Mouse (Mus musculus): ENCODE data around the gene Mier2. TPM values are rescaled to one million over a fixed set of nuclear protein-coding genes. Genes with fewer than 3 reads are reported as not detected.
A peak's percentile ranks its signal among the peaks of the same experiment; 100 is the strongest.

Mier2 gene
- polyA plus RNA-seq, 1 experiment = 63.7 TPM

- H3K27ac ChIP-seq (ENCODE audit: insufficient read depth, low read length) = no peak within 1 kb of the TSS
- 2% methylated on average over 49 of the region's 52 CpGs for WGBS
- no peaks in the 10 kb centered on the region for H3K36me3 ChIP-seq (ENCODE audit: control insufficient read depth, insufficient read depth, low read length)
- peaks cover 5% of the 10 kb centered on the region; the same call in 1 of the 2 replicates for H3K4me1 ChIP-seq (ENCODE audit: control insufficient read depth, insufficient read depth, insufficient read length)
- peak within 1 kb of the TSS; percentile 80 for H3K4me3 ChIP-seq (ENCODE audit: extremely low read depth, insufficient read depth, insufficient read length)
- peak; percentile 48; the same call in 1 of the 2 replicates for TF ChIP-seq CTCF (IDR thresholded peaks at IDR 0.05; ENCODE audit: extremely low read depth, insufficient read depth, insufficient read length, insufficient replicate concordance)
- TF ChIP-seq POLR2A (IDR thresholded peaks at IDR 0.05; ENCODE audit: low read depth, low read length) = no peak
- H3K27me3 ChIP-seq (ENCODE audit: control insufficient read depth, insufficient read depth, low read length) = no peaks in the 10 kb centered on the region
- peak in 1 of 2 experiments; percentile 74 for DNase-seq (ENCODE audit: low read depth in 1 of 2, low spot score in 2 of 2)
Measured at GRCm38 (mm10) chr10:79533126-79533911, 21.7 kb downstream of the Mier2 start, which contains the start of gene Plpp2. TSS of gene Plpp2 (minus strand) at chr10:79533796.

- Histone ChIP-seq H3K27ac (ENCODE audit: insufficient read depth, low read length) (no peak overlapping the region), H3K36me3 (ENCODE audit: control insufficient read depth, insufficient read depth, low read length) (no peaks in the 10 kb centered on the region), H3K4me1 (ENCODE audit: control insufficient read depth, insufficient read depth, insufficient read length) (peaks cover 5% of the 10 kb centered on the region; the same call in 1 of the 2 replicates), H3K27me3 (ENCODE audit: control insufficient read depth, insufficient read depth, low read length) (no peaks in the 10 kb centered on the region), H3K4me3 (ENCODE audit: extremely low read depth, insufficient read depth, insufficient read length) (peak overlapping the region; percentile 80; the same call in 1 of the 2 replicates)
- DNase-seq (ENCODE audit: low read depth in 1 of 2, low spot score in 2 of 2) = no peak
- WGBS = 56% methylated on average over 3 of the region's 3 CpGs
- TF ChIP-seq CTCF (IDR thresholded peaks at IDR 0.05; ENCODE audit: extremely low read depth, insufficient read depth, insufficient read length, insufficient replicate concordance) (no peak), POLR2A (IDR thresholded peaks at IDR 0.05; ENCODE audit: low read depth, low read length) (no peak)
Measured at GRCm38 (mm10) chr10:79532678-79533077, 22.3 kb downstream of the Mier2 start.

GRCm38 (mm10) chr10:79531593-79531992 lies 23.4 kb downstream of the Mier2 start:
- 92% methylated on average over 3 of the region's 3 CpGs for WGBS

GRCm38 (mm10) chr10:79530721-79531120 lies 24.3 kb downstream of the Mier2 start:
- Histone ChIP-seq H3K4me1 (ENCODE audit: control insufficient read depth, insufficient read depth, insufficient read length) (peaks cover 5% of the 10 kb centered on the region; the same call in 1 of the 2 replicates), H3K4me3 (ENCODE audit: extremely low read depth, insufficient read depth, insufficient read length) (no peak overlapping the region), H3K36me3 (ENCODE audit: control insufficient read depth, insufficient read depth, low read length) (no peaks in the 10 kb centered on the region), H3K27me3 (ENCODE audit: control insufficient read depth, insufficient read depth, low read length) (no peaks in the 10 kb centered on the region), H3K27ac (ENCODE audit: insufficient read depth, low read length) (no peak overlapping the region)
- TF ChIP-seq POLR2A (IDR thresholded peaks at IDR 0.05; ENCODE audit: low read depth, low read length) (no peak), CTCF (IDR thresholded peaks at IDR 0.05; ENCODE audit: extremely low read depth, insufficient read depth, insufficient read length, insufficient replicate concordance) (no peak)
- 96% methylated on average over 13 of the region's 13 CpGs for WGBS
- DNase-seq (ENCODE audit: low read depth in 1 of 2, low spot score in 2 of 2) = no peak

More at GRCm38 (mm10) chr10:79531593-79531992, 23.4 kb downstream of the Mier2 start:
- H3K36me3 ChIP-seq (ENCODE audit: control insufficient read depth, insufficient read depth, low read length) = no peaks in the 10 kb centered on the region
- H3K4me3 ChIP-seq (ENCODE audit: extremely low read depth, insufficient read depth, insufficient read length) = no peak overlapping the region
- TF ChIP-seq CTCF (IDR thresholded peaks at IDR 0.05; ENCODE audit: extremely low read depth, insufficient read depth, insufficient read length, insufficient replicate concordance) (no peak), POLR2A (IDR thresholded peaks at IDR 0.05; ENCODE audit: low read depth, low read length) (no peak)
- no peak overlapping the region for H3K27ac ChIP-seq (ENCODE audit: insufficient read depth, low read length)
- H3K4me1 ChIP-seq (ENCODE audit: control insufficient read depth, insufficient read depth, insufficient read length) = peaks cover 5% of the 10 kb centered on the region; the same call in 1 of the 2 replicates
- DNase-seq (ENCODE audit: low read depth in 1 of 2, low spot score in 2 of 2) = no peak
- H3K27me3 ChIP-seq (ENCODE audit: control insufficient read depth, insufficient read depth, low read length) = no peaks in the 10 kb centered on the region

GRCm38 (mm10) chr10:79530241-79530640 lies 24.8 kb downstream of the Mier2 start:
- Histone ChIP-seq H3K36me3 (ENCODE audit: control insufficient read depth, insufficient read depth, low read length) (no peaks in the 10 kb centered on the region), H3K4me3 (ENCODE audit: extremely low read depth, insufficient read depth, insufficient read length) (no peak overlapping the region), H3K27me3 (ENCODE audit: control insufficient read depth, insufficient read depth, low read length) (no peaks in the 10 kb centered on the region), H3K27ac (ENCODE audit: insufficient read depth, low read length) (no peak overlapping the region), H3K4me1 (ENCODE audit: control insufficient read depth, insufficient read depth, insufficient read length) (peaks cover 5% of the 10 kb centered on the region; the same call in 1 of the 2 replicates)
- no peak for DNase-seq (ENCODE audit: low read depth in 1 of 2, low spot score in 2 of 2)
- WGBS = 89% methylated on average over 8 of the region's 8 CpGs
- no peak for TF ChIP-seq POLR2A (IDR thresholded peaks at IDR 0.05; ENCODE audit: low read depth, low read length)
- no peak for TF ChIP-seq CTCF (IDR thresholded peaks at IDR 0.05; ENCODE audit: extremely low read depth, insufficient read depth, insufficient read length, insufficient replicate concordance)

- Histone ChIP-seq H3K4me3 (ENCODE audit: extremely low read depth, insufficient read depth, insufficient read length) (no peak overlapping the region), H3K27me3 (ENCODE audit: control insufficient read depth, insufficient read depth, low read length) (no peaks in the 10 kb centered on the region), H3K4me1 (ENCODE audit: control insufficient read depth, insufficient read depth, insufficient read length) (no peaks in the 10 kb centered on the region; the same call in 1 of the 2 replicates), H3K36me3 (ENCODE audit: control insufficient read depth, insufficient read depth, low read length) (no peaks in the 10 kb centered on the region), H3K27ac (ENCODE audit: insufficient read depth, low read length) (no peak overlapping the region)
- TF ChIP-seq POLR2A (IDR thresholded peaks at IDR 0.05; ENCODE audit: low read depth, low read length) = no peak
- TF ChIP-seq CTCF (IDR thresholded peaks at IDR 0.05; ENCODE audit: extremely low read depth, insufficient read depth, insufficient read length, insufficient replicate concordance) = no peak
- 91% methylated on average over 3 of the region's 3 CpGs for WGBS
- DNase-seq (ENCODE audit: low read depth in 1 of 2, low spot score in 2 of 2) = no peak
Measured at GRCm38 (mm10) chr10:79528081-79528480, 26.9 kb downstream of the Mier2 start.

GRCm38 (mm10) chr10:79527453-79527845 lies 27.6 kb downstream of the Mier2 start:
- no peak for DNase-seq (ENCODE audit: low read depth in 1 of 2, low spot score in 2 of 2)

More at GRCm38 (mm10) chr10:79527453-79527845, 27.6 kb downstream of the Mier2 start:
- no peaks in the 10 kb centered on the region for H3K4me1 ChIP-seq (ENCODE audit: control insufficient read depth, insufficient read depth, insufficient read length)
- no peak overlapping the region for H3K4me3 ChIP-seq (ENCODE audit: extremely low read depth, insufficient read depth, insufficient read length)
- H3K27me3 ChIP-seq (ENCODE audit: control insufficient read depth, insufficient read depth, low read length) = no peaks in the 10 kb centered on the region
- TF ChIP-seq POLR2A (IDR thresholded peaks at IDR 0.05; ENCODE audit: low read depth, low read length) (no peak), CTCF (IDR thresholded peaks at IDR 0.05; ENCODE audit: extremely low read depth, insufficient read depth, insufficient read length, insufficient replicate concordance) (no peak)
- no peak overlapping the region for H3K27ac ChIP-seq (ENCODE audit: insufficient read depth, low read length)
- H3K36me3 ChIP-seq (ENCODE audit: control insufficient read depth, insufficient read depth, low read length) = no peaks in the 10 kb centered on the region
- 91% methylated on average over 6 of the region's 6 CpGs for WGBS
